Mouse (Mus musculus): ENCODE measurements around the gene Ppp1r8. TPM values are rescaled to one million over a fixed set of nuclear protein-coding genes. Genes with fewer than 3 reads are reported as not detected.

The Ppp1r8 gene
- 10 to 100 TPM; 16.8 to 20.7 TPM for total RNA-seq (2021)

- peak; percentile 86 for DNase-seq (ENCODE audit: low spot score)
- intact Hi-C loops (cut with DNase I) = loop anchor here (2.0 kb wide), 1 partner anchor 86 kb away; no protein-coding TSS in a partner anchor
These were observed at the start of gene Ppp1r8 for GRCm38 (mm10) chr4:132842970-132843704. Ppp1r8 (minus strand) TSS chr4:132843169.

DNA sequence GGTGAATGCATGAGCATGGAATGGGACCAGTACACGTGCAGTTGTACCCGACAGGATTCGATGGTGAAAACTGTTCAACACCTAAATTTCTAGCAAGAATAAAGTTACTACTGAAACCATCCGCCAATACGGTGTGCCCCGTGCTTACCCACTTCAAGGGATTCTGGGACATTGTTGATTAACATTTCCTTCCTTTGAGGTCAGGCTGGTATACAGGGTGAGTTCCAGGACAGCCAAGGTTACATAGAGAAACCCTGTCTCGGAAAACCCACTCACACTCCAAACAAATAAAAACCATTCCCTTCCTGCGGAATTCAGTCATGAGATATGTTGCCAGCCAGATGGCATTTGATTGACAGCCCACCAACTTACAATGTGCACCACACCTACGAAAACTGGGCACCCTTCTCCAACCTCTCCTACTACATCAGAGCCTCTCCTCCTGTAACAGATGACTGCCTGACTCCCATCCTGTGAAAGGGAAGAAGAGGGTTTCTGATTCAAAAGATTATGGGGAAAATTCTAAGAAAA, 41.9 kb upstream of the Ppp1r8 start:
- intact Hi-C loops (cut with DNase I) = loop anchor here (5.0 kb wide), 1 partner anchor 37 kb away; the partner anchor contains the start of gene Fam76a

DNA sequence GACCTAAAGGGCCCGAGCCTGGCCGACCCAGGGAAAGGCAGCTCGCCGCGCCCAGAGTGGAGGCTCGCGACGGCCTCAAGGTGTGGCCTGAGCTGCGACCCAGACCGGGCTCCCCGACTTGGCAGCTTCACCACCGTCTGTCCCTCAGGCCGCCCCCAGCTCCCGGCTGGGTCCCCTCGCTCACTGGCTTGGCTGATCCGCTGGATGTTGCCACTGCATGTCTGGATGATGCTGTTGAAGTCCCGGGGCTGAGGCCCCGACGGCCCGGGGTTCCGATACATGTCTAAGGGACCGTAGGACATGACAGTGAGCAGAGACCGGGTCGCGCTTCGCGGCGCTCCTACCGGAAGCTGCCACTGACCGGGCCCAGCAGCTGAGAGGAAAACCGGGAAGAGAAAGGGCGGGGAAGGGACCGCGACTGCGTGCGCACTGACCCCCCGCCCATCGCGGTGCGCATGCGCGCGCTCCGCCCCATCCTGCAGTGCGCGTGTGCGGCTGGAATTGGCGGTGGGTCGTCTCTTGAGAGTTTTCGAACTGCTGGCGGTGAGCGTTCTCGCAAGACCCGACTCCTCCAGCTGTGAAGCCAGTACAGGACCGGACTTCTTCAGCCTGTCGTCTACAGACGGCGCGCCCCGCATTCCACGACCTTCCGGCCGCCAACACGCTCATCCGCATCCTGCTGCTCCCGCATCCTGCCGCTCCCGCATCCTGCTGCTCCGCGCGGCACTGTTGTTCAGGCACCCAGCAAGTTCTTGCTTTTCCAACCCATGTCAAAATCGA, 41.3 kb upstream of the Ppp1r8 start, which contains the start of gene Stx12:
TSS of gene Stx12 (minus strand) at position 446 of the 780 bp plus-strand sequence.
- peak; percentile 86 for DNase-seq (ENCODE audit: low spot score)
- intact Hi-C loops (cut with DNase I) = loop anchor here (5.0 kb wide), 1 partner anchor 38 kb away; the partner anchor contains the start of gene Fam76a

More for the DNA sequence above, 41.9 kb upstream of the Ppp1r8 start:
- DNase-seq (ENCODE audit: low spot score) = no peak

- DNase-seq (ENCODE audit: low spot score) = no peak
- intact Hi-C loops (cut with DNase I) = loop anchor here (5.0 kb wide), 1 partner anchor 39 kb away; the partner anchor contains the start of gene Fam76a
These were observed 40.6 kb upstream of the Ppp1r8 start for GRCm38 (mm10) chr4:132883561-132884063.

GRCm38 (mm10) chr4:132874363-132875097, 31.6 kb upstream of the Ppp1r8 start:
- intact Hi-C loops (cut with DNase I) = no loop called here
- no peak for DNase-seq (ENCODE audit: low spot score)

DNA sequence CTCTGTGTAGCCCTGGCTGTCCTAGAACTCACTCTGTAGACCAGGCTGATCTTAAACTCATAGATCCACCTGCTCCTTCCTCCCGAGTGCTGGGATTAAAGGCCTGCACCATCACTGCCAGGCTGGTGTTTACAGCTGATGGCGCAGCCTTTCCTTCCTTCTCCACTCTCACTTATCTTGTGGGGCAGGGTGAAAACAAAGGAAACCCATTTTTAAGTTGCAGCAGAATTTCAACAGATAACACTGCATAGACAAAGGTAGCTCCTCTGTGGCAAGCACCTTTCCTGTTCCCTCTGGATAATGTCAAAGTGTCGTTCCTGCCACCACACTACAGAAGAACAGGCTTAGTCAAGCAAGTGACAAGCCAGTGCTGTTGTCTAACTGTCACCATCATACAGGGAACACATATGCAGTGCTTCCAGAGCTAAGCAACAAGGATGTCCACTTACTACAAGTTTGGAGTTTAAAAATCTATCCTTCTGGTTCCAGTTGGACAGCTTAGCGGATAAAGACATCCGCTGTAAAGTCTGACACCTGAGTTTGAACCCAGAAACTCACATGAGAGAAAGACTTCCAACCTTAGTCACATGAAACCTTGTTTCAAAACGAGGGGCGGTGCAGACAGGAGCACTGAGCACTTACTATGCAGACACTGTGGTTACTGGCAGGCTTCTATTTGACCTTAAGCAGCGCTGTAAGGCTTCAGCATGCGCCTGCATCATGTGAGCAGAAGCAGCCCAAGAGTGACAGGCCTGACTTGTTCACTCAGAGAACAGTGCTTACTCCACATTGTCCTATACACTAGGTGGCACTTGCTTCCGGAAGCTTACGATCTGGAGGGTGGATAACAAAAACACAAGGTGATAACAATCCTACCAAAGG, 30.8 kb upstream of the Ppp1r8 start:
- intact Hi-C loops (cut with DNase I) = no loop called here
- DNase-seq (ENCODE audit: low spot score) = no peak

GRCm38 (mm10) chr4:132871116-132871515, 28.1 kb upstream of the Ppp1r8 start:
- intact Hi-C loops (cut with DNase I) = no loop called here
- DNase-seq (ENCODE audit: low spot score) = no peak

GRCm38 (mm10) chr4:132864856-132865255, 21.9 kb upstream of the Ppp1r8 start:
- no peak for DNase-seq (ENCODE audit: low spot score)
- intact Hi-C loops (cut with DNase I) = no loop called here

DNA sequence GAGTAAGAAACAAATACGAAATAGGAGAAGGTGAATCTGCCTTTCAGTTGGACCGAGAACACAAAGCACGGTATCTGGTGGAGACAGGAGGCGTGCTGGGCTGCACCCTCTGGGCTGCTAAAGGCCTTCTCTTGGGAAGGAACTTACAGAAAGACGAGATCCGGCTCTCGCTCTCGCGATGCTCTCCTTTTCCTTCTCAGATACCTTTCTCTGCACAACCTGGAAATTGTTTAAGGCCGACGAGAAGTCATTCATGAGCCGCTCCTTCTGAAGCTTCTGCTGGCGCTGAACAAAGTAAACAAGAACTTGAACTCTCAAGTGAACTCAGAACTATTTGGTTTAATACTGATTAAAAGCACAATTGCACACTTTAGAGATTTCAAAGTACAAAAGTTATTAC, 20.0 kb upstream of the Ppp1r8 start:
- intact Hi-C loops (cut with DNase I) = no loop called here
- no peak for DNase-seq (ENCODE audit: low spot score)

DNA sequence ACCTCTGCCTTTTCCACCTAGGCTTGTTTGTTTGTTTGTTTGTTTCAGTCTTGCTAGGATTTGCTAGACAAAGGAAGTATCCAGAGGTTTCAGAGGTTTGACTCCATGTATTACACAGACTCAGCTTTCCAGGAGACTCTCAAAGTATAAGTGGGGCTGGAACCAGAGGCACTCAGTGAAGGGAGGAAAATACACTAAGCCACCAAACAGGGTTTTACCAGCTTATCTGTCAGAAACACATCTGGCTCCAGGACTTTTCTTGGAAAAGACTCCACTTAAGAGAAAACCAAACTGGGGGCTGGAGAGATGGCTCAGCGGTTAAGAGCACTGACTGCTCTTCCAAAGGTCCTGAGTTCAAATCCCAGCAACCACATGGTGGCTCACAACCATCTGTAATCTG, 17.9 kb upstream of the Ppp1r8 start:
- no peak for DNase-seq (ENCODE audit: low spot score)
- intact Hi-C loops (cut with DNase I) = no loop called here

GRCm38 (mm10) chr4:132843705-132844071, 719 bp upstream of the Ppp1r8 start:
- intact Hi-C loops (cut with DNase I) = loop anchor here (2.0 kb wide), 1 partner anchor 85 kb away; no protein-coding TSS in a partner anchor

GRCm38 (mm10) chr4:132842281-132842906, 575 bp downstream of the Ppp1r8 start:
- no peak for DNase-seq (ENCODE audit: low spot score)
- intact Hi-C loops (cut with DNase I) = loop anchor here (2.0 kb wide), 1 partner anchor 86 kb away; no protein-coding TSS in a partner anchor

More at GRCm38 (mm10) chr4:132843705-132844071, 719 bp upstream of the Ppp1r8 start:
- no peak for DNase-seq (ENCODE audit: low spot score)

- intact Hi-C loops (cut with DNase I) = no loop called here
- DNase-seq (ENCODE audit: low spot score) = no peak
These were observed 1.5 kb downstream of the Ppp1r8 start for GRCm38 (mm10) chr4:132841493-132841892.

DNA sequence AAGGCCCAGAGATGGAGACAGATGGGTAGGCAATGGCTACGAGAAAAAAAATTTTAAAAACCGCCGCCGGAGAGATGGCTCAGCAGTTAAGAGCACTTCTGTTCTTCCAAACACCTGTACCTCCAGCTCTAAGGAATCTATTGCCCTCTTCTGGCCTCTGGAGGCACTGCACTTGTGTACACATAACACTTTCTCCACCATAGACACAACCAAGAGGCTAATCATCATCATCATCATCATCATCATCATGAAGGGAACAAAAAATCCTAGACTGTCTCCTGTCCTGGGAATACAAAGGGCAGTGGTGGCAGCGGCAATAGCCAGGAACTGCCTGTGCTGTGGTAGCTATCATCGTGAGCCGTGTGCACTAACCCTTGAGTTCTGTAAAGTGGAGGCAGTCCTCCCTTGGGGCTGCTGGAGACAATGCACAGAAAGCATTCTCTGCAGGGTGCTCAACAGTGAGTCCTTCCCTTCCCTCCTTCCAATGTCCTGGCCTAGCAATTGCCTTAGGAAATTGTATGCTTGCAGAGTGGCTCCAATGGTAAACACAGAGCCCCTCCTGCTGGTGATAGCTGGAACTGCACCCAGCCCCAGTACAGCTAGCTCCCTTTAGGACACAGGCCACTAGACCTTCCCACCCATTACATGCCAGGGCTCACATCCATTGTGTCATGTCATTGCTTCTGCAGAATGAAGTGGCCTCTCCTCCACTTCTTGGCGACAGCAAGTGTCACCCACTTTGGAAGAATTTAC, 19.2 kb downstream of the Ppp1r8 start:
- intact Hi-C loops (cut with DNase I) = loop anchor here (1.0 kb wide), 1 partner anchor 47 kb away; no protein-coding TSS in a partner anchor
- peak; percentile 36 for DNase-seq (ENCODE audit: low spot score)

DNA sequence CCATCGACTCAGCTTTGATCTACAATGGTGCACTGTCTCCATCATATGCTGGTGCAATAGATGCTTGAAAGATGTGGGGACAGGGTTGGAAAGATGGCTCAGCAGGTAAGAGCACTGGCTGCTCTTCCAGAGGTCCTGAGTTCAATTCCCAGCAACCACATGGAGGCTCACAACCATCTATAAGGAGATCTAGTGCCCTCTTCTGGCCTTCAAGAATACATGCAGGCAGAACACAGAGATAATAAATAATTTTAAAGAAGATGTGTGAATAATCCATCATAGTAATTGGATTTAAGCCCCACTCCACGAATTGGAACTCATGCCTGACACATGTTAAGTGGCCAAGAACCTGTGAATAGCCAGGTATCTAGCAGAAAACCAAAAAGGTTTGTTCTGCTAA, 24.5 kb downstream of the Ppp1r8 start:
- no peak for DNase-seq (ENCODE audit: low spot score)
- intact Hi-C loops (cut with DNase I) = no loop called here

- intact Hi-C loops (cut with DNase I) = no loop called here
- no peak for DNase-seq (ENCODE audit: low spot score)
These were observed 26.1 kb downstream of the Ppp1r8 start for GRCm38 (mm10) chr4:132816855-132817254.

- intact Hi-C loops (cut with DNase I) = no loop called here
- DNase-seq (ENCODE audit: low spot score) = no peak
These were observed 26.6 kb downstream of the Ppp1r8 start for GRCm38 (mm10) chr4:132816404-132816803.
